Mouse (Mus musculus) left cerebral cortex, postnatal 4 days (tissue): Measurements from ENCODE around the gene Crxos. TPM values are rescaled to one million over a fixed set of nuclear protein-coding genes. Genes with fewer than 3 reads are reported as not detected.
A peak's percentile ranks its signal among the peaks of the same experiment; 100 is the strongest.

ENCODE experiments used
- DNase-seq: peaks from one replicate; pipeline ENCODE4 v3.0.0-alpha.2; 2022
- intact Hi-C: fragments of 180-260 bp; cut with DNase I; formaldehyde crosslinking; loops from one replicate; pipeline ENCODE4 v1.15.1; 2025
- total RNA-seq, 2 experiments: library from RNA; stranded (reverse); gene quantifications; 2 replicates each; pipeline ENCODE4 v1.2.3; 2021

Gene Crxos
- total RNA-seq, 2 experiments from 2014 or later, result not detected

GRCm38 (mm10) chr7:15920645-15921190, 38.3 kb downstream of the Crxos start:
- intact Hi-C loops, result no loop called here
- DNase-seq, result no peak

GRCm38 (mm10) chr7:15921796-15922195, 39.4 kb downstream of the Crxos start:
- peak; percentile 16 for DNase-seq
- intact Hi-C loops, result no loop called here

GRCm38 (mm10) chr7:15922220-15922773, 39.9 kb downstream of the Crxos start, which contains the start of gene Selenow:
TSS of gene Selenow (minus strand) at chr7:15922402.
- DNase-seq, result peak; percentile 94
- intact Hi-C loops, result no loop called here

- peak; percentile 45 for DNase-seq
- intact Hi-C loops, result no loop called here
These were observed 47.5 kb downstream of the Crxos start for GRCm38 (mm10) chr7:15929910-15930309.

GRCm38 (mm10) chr7:15930543-15930942, 48.1 kb downstream of the Crxos start:
- DNase-seq, result no peak
- intact Hi-C loops, result no loop called here

- intact Hi-C loops, result no loop called here
- no peak for DNase-seq
These were observed 49.2 kb downstream of the Crxos start for GRCm38 (mm10) chr7:15931635-15932034.

- no peak for DNase-seq
- intact Hi-C loops, result no loop called here
These were observed 51.3 kb downstream of the Crxos start for GRCm38 (mm10) chr7:15933437-15934359.

GRCm38 (mm10) chr7:15937491-15937890, 55.1 kb downstream of the Crxos start:
- intact Hi-C loops, result no loop called here
- DNase-seq, result no peak

GRCm38 (mm10) chr7:15938621-15939020, 56.2 kb downstream of the Crxos start:
- intact Hi-C loops, result no loop called here
- no peak for DNase-seq

- intact Hi-C loops, result no loop called here
- no peak for DNase-seq
These were observed 61.9 kb downstream of the Crxos start for GRCm38 (mm10) chr7:15944311-15944710.

GRCm38 (mm10) chr7:15945211-15945610, 62.8 kb downstream of the Crxos start:
- intact Hi-C loops, result no loop called here
- no peak for DNase-seq

- peak; percentile 90 for DNase-seq
- intact Hi-C loops, result no loop called here
These were observed 63.5 kb downstream of the Crxos start, which contains the start of gene Nop53 for GRCm38 (mm10) chr7:15945721-15946536. TSS of gene Nop53 (minus strand) at chr7:15946074.

- DNase-seq, result no peak
- intact Hi-C loops, result no loop called here
These were observed 65.3 kb downstream of the Crxos start for GRCm38 (mm10) chr7:15947653-15948260.

GRCm38 (mm10) chr7:15948381-15948941, 66.0 kb downstream of the Crxos start:
- intact Hi-C loops, result no loop called here
- peak; percentile 77 for DNase-seq

- intact Hi-C loops, result no loop called here
- no peak for DNase-seq
These were observed 66.9 kb downstream of the Crxos start for GRCm38 (mm10) chr7:15949216-15949790.

GRCm38 (mm10) chr7:15950008-15950407, 67.6 kb downstream of the Crxos start:
- intact Hi-C loops, result no loop called here
- DNase-seq, result no peak

GRCm38 (mm10) chr7:15952416-15952815, 70.0 kb downstream of the Crxos start:
- no peak for DNase-seq

More at GRCm38 (mm10) chr7:15952416-15952815, 70.0 kb downstream of the Crxos start:
- intact Hi-C loops, result no loop called here
